Mouse (Mus musculus): ENCODE results near the gene Ambra1.
A peak's percentile ranks its signal among the peaks of the same experiment; 100 is the strongest.

DNA sequence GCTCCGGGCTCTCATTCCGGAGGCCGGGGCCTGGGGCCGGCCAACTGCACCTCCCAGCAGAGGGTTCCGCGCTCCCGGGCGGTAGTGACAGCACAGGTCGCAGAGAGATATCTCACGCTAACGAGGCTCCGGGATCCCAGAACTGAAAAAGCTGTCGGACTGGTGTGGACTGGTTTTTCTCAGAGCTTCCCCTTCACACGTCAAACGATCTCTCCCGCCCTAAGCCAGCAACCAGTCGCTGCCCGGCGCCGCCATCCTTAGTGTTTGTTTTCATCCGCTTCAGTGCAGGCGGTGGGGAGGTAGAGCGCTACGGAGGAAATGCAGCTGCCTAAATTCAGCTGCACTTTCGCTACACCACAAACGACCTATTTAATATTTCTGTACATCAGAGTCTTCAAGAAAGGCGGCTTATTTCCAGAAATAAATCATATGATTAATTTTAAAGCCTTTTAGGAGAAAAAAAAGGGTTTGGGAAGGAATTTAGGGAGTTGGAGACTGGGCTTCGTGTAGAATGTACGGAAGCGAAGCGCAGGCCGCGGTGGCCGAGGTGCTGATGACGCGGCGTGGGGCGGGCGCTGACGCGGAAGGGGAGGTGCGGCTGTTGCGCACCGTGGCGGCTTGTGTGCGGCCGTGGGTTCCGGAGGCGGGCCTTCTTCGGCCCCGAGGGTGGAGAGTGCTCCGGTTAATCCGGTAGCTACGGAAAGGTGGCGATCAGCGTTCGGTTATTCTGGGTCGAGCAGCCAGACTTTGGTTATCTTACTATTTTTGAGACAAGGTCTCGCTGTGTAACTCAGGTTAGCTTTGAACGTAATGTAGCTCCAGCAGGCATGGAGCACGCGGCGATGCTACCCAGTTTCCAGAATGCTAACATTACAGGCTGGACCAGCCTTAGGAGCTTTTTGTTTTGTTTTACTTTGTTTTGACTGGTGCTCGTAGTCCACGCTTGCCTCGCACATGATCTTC lies 19.4 kb upstream of the Ambra1 start, which contains the start of the genes Atg13 and Harbi1:
- TF ChIP-seq CTCF (IDR thresholded peaks at IDR 0.05; ENCODE audit: borderline replicate concordance, insufficient read depth, low read depth, low read length) (no peak), POLR2A (IDR thresholded peaks at IDR 0.05; ENCODE audit: borderline replicate concordance, insufficient read depth, low read length) (peak; percentile 77; the same call in 1 of the 2 replicates)
